Mouse (Mus musculus): ENCODE data around the gene Gpr82. TPM values are rescaled to one million over a fixed set of nuclear protein-coding genes. Genes with fewer than 3 reads are reported as not detected.

Gpr82 gene
- total RNA-seq, 2 experiments from 2014 or later, result not detected

- ATAC-seq (replicated peaks; ENCODE audit: poor library complexity, severe bottlenecking), result no peak
These were observed 27.2 kb downstream of the Gpr82 start for GRCm38 (mm10) chrX:13688356-13688755.

DNA sequence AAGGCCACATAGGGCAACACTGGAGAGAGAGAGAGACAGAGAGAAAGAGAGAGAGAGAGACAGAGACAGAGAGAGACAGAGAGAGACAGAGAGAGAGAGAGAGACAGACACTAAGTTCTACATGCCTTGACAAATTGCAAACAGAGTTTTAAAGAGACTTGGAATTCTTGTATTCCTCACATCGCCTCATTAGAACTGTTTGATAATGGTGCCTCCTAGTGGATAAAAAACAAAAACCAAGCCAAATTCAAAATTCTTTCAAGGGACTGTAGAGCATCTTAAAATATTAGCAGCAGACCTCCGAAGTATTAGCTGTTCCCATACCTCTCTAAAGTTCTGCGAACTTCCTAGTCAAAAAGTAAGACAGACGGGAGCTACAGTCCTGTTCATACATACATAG, 30.7 kb downstream of the Gpr82 start:
- no peak for ATAC-seq (replicated peaks; ENCODE audit: poor library complexity, severe bottlenecking)

GRCm38 (mm10) chrX:13700681-13701080, 39.5 kb downstream of the Gpr82 start:
- no peak for ATAC-seq (replicated peaks; ENCODE audit: poor library complexity, severe bottlenecking)

DNA sequence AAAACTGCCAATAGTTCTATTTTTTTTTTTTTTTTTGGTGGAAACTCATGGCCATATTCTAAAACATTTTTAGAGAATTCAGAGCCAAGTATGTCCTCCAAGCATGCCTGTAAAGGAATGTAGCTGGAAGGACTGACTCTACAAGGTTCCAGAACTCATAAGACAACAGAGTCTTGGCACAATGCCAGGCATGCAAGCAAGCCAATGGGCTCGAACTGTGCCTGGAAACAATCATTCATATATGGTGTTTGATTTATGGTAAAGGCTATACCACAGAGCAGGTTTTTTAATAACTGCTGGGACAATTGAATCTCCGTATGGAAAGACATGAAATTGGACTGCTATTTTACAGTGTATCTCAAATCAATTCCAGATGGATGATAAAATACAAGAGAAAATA, 43.9 kb downstream of the Gpr82 start:
- ATAC-seq (replicated peaks; ENCODE audit: poor library complexity, severe bottlenecking), result no peak

GRCm38 (mm10) chrX:13710174-13710573, 49.0 kb downstream of the Gpr82 start:
- ATAC-seq (replicated peaks; ENCODE audit: poor library complexity, severe bottlenecking), result peak; percentile 66; the same call in 1 of the 2 replicates

Other genes starting within 250 kb of the Gpr82 start
- not detected in 2 replicates for gene Nyx, start 195.3 kb upstream of the Gpr82 start, total RNA-seq (2014; fragmentation: Nextera tagmentation)
- gene Nyx, start 195.3 kb upstream of the Gpr82 start, total RNA-seq (2017), result not detected in 2 replicates
- not detected in 2 replicates for gene Gpr34, start 29.3 kb upstream of the Gpr82 start, total RNA-seq (2014; fragmentation: Nextera tagmentation)
- gene Gpr34, start 29.3 kb upstream of the Gpr82 start, total RNA-seq (2017), result 1.4 TPM in 1 of 2 replicates, not detected in the other
- gene Cask, start 190.0 kb downstream of the Gpr82 start, total RNA-seq (2014; fragmentation: Nextera tagmentation), result 13.9 and 30.8 TPM in 2 replicates
- 17.5 and 33.1 TPM in 2 replicates for gene Cask, start 190.0 kb downstream of the Gpr82 start, total RNA-seq (2017)

All from granulocyte monocyte progenitor cell, adult 5-6 weeks (primary cell).